Mouse (Mus musculus): ENCODE data around the gene Hist1h2bc. TPM values are rescaled to one million over a fixed set of nuclear protein-coding genes. Genes with fewer than 3 reads are reported as not detected.
A peak's percentile ranks its signal among the peaks of the same experiment; 100 is the strongest.
"Not testable (repeated sequence)": the region's sequence is repeated elsewhere in the genome, so short reads cannot be mapped to it uniquely, and the experiment has no call there.

Gene Hist1h2bc
- polyA plus RNA-seq, 1 experiment from 2014 or later = 50.1 TPM

DNA sequence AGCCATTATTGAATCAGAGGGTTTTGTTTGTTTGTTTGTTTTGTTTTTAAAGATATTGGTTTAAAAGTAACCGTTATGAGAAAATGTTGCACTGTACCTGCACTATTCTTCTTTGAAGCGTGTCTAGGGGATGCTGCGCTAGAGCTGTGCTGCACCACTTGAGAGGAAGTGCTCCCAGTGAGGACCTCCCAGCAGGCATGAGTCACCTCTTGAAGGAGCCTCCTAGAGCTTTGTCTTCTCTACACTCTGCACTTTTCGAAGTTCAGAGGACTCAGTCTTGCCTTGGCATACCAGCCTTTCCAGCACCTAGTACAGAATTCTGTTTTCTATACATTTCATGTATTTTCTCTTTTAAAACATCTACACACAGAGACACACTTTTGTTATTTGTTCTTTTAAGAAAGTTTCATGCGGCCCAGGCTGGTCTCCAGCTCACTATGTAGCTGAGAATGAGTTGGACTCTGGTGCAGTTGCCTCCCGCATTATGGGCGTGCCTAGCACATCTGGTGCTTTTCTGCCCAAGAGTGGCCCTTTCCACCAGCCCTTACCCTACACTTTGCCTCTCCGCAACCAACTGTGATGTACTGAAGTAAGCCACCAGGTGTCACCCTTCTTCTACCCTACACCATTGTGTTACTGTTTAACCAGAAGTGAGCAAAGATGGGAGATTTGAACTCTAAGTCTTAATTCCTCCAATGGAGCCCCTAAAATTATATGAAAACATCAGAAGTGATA, 17.0 kb downstream of the Hist1h2bc start:
- H3K9me3 ChIP-seq = no peaks in the 10 kb centered on the region
- no peak overlapping the region for H3K4me3 ChIP-seq
- WGBS = 17% methylated on average over 8 of the region's 8 CpGs
- no peak overlapping the region for H3K4me2 ChIP-seq
- H3K27ac ChIP-seq (replicated peaks) = no peak overlapping the region
- H3K36me3 ChIP-seq = no peaks in the 10 kb centered on the region
- peak overlapping the region; percentile 63; the same call in 1 of the 2 replicates for H3K9ac ChIP-seq
- H3K27me3 ChIP-seq (replicated peaks) = no peaks in the 10 kb centered on the region
- peak; percentile 5; the same call in 1 of the 2 replicates for ATAC-seq (ENCODE audit: extremely low read depth, insufficient number of reproducible peaks, low FRiP score, low TSS enrichment)
- peaks cover 19% of the 10 kb centered on the region for H3K4me1 ChIP-seq

DNA sequence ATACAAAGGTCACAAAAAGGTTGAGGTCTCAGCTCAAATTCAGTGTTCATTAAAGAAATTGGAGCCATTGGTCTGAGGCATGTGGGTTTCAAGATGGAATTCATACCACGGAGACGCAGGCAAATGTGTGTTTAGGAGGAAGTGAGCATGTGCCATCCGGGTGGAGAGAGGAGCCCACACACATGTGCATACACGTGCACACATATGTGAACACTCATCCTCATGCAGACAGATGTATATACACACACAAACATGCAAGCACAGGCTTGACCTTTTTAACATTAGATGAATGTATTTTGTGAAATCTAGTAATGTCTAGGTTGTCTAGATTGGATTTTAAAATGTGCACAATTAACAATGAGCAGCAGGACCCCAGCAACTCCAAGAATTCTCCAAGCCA, 18.2 kb downstream of the Hist1h2bc start:
- Histone ChIP-seq H3K4me3 (no peak overlapping the region), H3K27ac (replicated peaks) (no peak overlapping the region), H3K27me3 (replicated peaks) (no peaks in the 10 kb centered on the region), H3K9ac (no peak overlapping the region), H3K9me3 (no peaks in the 10 kb centered on the region), H3K4me1 (peaks cover 13% of the 10 kb centered on the region), H3K4me2 (no peak overlapping the region), H3K36me3 (no peaks in the 10 kb centered on the region)
- WGBS = 79% methylated on average over 4 of the region's 4 CpGs
- no peak for ATAC-seq (ENCODE audit: extremely low read depth, insufficient number of reproducible peaks, low FRiP score, low TSS enrichment)

- ATAC-seq (ENCODE audit: extremely low read depth, insufficient number of reproducible peaks, low FRiP score, low TSS enrichment); H3K9ac ChIP-seq; H3K36me3 ChIP-seq; H3K27me3 ChIP-seq (replicated peaks); H3K4me1 ChIP-seq; H3K9me3 ChIP-seq; H3K4me3 ChIP-seq; H3K27ac ChIP-seq (replicated peaks); H3K4me2 ChIP-seq: not testable (repeated sequence)
- 76% methylated on average over 2 of the region's 2 CpGs for WGBS
Measured at GRCm38 (mm10) chr13:23702801-23703200, 18.8 kb downstream of the Hist1h2bc start.

DNA sequence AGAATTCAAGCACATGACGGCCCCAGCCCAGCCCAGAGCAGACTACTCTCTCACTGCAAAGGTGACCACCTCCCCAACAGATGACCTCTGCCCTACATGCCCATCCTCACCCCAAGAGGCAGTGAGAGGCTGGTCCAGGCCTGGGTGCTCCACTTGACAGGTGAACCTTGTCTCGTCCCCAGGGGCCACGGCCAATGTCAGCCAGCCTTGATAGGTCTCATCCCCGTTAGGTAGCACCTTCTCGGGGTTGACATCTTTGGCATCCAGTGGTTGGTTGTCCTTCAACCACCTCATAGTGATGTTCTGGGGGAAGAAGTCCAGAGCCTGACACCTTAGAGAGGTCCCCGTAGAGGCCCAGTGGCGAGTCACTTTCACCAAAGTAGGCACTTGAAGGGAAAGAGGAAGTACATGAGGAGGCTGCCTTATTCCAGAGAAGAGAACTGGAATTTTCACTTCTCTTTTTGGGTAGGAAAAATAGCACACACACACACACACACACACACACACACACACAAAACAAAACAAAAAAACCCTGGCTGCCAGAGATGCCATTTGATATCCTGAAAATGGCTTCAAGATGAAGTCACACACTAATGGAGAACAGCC, 21.9 kb downstream of the Hist1h2bc start:
- H3K4me2 ChIP-seq = no peak overlapping the region
- no peaks in the 10 kb centered on the region for H3K9me3 ChIP-seq
- H3K9ac ChIP-seq = no peak overlapping the region
- H3K27ac ChIP-seq (replicated peaks) = no peak overlapping the region
- no peak overlapping the region for H3K4me3 ChIP-seq
- H3K27me3 ChIP-seq (replicated peaks) = no peaks in the 10 kb centered on the region
- H3K4me1 ChIP-seq = peaks cover 28% of the 10 kb centered on the region
- WGBS = 73% methylated on average over 7 of the region's 7 CpGs
- H3K36me3 ChIP-seq = no peaks in the 10 kb centered on the region
- ATAC-seq (ENCODE audit: extremely low read depth, insufficient number of reproducible peaks, low FRiP score, low TSS enrichment) = no peak

DNA sequence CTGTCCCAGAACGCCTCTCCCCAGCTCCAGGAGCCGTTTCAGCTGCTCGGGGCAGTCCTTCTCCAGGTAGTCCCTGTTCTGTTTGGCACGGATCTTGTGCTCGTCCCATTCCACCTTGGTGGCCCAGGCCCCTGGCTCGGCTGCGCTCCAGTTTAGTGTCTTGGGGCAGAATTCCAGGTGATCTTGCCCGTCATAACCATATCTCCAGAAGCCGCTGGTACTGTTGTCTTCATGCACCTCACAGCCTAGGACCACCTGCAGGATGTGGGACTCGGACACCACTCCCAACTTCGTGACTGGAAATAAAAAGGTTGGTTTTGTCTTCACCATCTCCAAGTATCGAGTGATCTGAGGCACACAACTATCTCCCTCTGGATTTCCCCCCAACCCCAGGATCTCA, 22.8 kb downstream of the Hist1h2bc start:
- Histone ChIP-seq H3K9me3 (no peaks in the 10 kb centered on the region), H3K36me3 (no peaks in the 10 kb centered on the region), H3K9ac (no peak overlapping the region), H3K4me2 (no peak overlapping the region), H3K27ac (replicated peaks) (no peak overlapping the region), H3K27me3 (replicated peaks) (no peaks in the 10 kb centered on the region), H3K4me1 (peaks cover 28% of the 10 kb centered on the region), H3K4me3 (no peak overlapping the region)
- ATAC-seq (ENCODE audit: extremely low read depth, insufficient number of reproducible peaks, low FRiP score, low TSS enrichment) = no peak
- 81% methylated on average over 12 of the region's 12 CpGs for WGBS

- Histone ChIP-seq H3K27ac (replicated peaks) (peak overlapping the region; percentile 58), H3K9ac (no peak overlapping the region), H3K9me3 (no peaks in the 10 kb centered on the region), H3K36me3 (no peaks in the 10 kb centered on the region), H3K4me1 (peaks cover 28% of the 10 kb centered on the region), H3K27me3 (replicated peaks) (no peaks in the 10 kb centered on the region), H3K4me2 (no peak overlapping the region), H3K4me3 (no peak overlapping the region)
- no peak for ATAC-seq (ENCODE audit: extremely low read depth, insufficient number of reproducible peaks, low FRiP score, low TSS enrichment)
- 76% methylated on average over 4 of the region's 4 CpGs for WGBS
Measured at GRCm38 (mm10) chr13:23708041-23708440, 24.0 kb downstream of the Hist1h2bc start.

DNA sequence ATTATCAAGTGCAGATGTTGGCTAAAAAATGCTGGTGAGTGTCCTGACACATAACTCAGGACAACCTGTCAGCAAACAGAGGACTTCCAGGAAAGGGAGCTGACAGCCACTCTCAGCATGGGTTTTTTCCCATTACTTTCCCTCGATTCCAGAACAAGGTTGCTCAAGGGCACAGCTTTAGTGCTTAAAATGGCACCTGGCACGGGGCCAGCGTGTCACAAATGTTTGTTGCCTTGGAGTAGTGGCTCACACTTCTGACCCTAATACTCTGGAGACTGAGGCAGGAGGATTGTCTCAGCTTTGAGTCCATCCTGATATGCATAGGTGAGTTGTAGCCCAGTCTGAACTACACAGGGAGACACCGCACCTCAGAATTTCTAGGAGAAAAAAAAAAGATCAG, 24.7 kb downstream of the Hist1h2bc start:
- 53% methylated on average over 4 of the region's 4 CpGs for WGBS

DNA sequence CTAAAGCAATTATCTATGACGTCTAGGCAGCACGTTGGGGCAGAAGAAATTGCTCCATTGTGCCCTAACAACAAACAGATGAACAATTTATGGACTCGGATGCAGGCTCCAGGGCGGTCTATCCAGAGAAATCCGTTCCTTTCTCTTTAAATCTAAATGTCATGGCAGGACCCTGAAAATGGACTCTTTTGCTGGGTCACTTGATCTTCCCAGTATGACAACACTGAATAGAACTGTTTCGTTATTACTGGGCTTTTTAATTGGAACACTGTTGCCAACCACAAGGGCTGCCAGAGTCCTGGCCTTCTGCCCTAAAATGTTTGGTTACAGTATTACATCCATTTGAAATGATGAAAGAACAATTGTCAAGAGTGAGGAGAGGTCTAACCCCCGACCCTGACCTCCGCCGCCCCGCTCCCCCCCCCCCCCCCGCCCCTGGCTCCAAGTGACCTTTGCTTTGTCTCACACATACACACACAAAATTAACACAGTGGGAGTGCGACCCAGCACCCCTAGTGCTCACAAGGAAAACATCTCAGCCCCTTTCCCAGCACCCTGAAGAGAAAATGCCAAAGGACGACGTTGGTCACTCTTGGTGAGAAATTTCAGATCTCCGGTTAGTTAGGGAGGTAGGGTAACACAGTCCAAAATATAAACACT, 25.8 kb downstream of the Hist1h2bc start:
- no peaks in the 10 kb centered on the region for H3K27me3 ChIP-seq (replicated peaks)
- no peaks in the 10 kb centered on the region for H3K36me3 ChIP-seq
- peak overlapping the region; percentile 78 for H3K9ac ChIP-seq
- no peak for ATAC-seq (ENCODE audit: extremely low read depth, insufficient number of reproducible peaks, low FRiP score, low TSS enrichment)
- peaks cover 28% of the 10 kb centered on the region for H3K4me1 ChIP-seq
- peak overlapping the region; percentile 55 for H3K4me3 ChIP-seq
- peak overlapping the region; percentile 59 for H3K27ac ChIP-seq (replicated peaks)
- H3K4me2 ChIP-seq = peak overlapping the region; percentile 86
- no peaks in the 10 kb centered on the region for H3K9me3 ChIP-seq
- 31% methylated on average over 15 of the region's 15 CpGs for WGBS

More for the DNA sequence above, 24.7 kb downstream of the Hist1h2bc start:
- H3K27me3 ChIP-seq (replicated peaks) = no peaks in the 10 kb centered on the region
- peak overlapping the region; percentile 58 for H3K27ac ChIP-seq (replicated peaks)
- H3K4me2 ChIP-seq = no peak overlapping the region
- no peak overlapping the region for H3K4me3 ChIP-seq
- no peak for ATAC-seq (ENCODE audit: extremely low read depth, insufficient number of reproducible peaks, low FRiP score, low TSS enrichment)
- no peak overlapping the region for H3K9ac ChIP-seq
- no peaks in the 10 kb centered on the region for H3K9me3 ChIP-seq
- peaks cover 28% of the 10 kb centered on the region for H3K4me1 ChIP-seq
- H3K36me3 ChIP-seq = no peaks in the 10 kb centered on the region

DNA sequence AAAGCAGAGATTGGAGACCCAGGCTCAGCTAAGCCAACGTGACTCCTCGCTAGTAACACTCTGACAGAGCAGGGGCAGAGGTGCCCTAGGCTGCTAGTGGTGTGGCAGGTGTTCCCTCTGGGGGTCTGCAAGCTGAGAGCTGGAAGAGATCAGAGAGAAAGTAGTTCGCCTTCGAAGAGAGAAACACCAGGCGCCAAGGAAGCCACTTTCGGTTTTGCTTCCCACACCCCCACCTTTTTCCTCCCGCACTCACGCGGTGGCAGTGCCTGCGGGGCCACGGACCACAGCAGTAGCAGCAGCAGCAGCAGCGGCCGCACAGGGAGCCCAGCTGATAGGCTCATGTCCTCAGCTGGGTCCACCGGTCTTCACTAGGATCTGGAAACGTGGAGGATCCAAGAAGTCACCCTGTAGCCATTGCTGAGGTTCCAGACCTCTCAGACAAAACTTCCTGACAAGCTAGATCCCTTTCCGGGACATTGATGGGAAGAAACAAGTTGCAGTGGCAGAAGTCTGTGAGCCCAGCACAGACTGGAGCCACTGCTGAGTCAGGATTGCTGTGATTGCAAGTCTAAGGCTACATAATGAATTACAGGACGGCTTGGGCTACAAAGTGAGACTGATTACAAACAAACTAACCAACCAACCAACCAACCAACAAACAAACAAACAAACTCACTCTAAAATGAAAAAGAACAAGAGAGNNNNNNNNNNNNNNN, 26.5 kb downstream of the Hist1h2bc start, which contains the start of gene Hfe:
Gene Hfe (minus strand): TSS at position 481 of the 716 bp plus-strand sequence.
- H3K27me3 ChIP-seq (replicated peaks) = no peaks in the 10 kb centered on the region
- no peaks in the 10 kb centered on the region for H3K9me3 ChIP-seq
- 2% methylated on average over 17 of the region's 17 CpGs for whole genome bisulfite sequencing
- H3K36me3 ChIP-seq = no peaks in the 10 kb centered on the region
- peak within 1 kb of the TSS; percentile 78 for H3K9ac ChIP-seq
- H3K4me2 ChIP-seq = peak within 1 kb of the TSS; percentile 86
- no peak for ATAC-seq (ENCODE audit: extremely low read depth, insufficient number of reproducible peaks, low FRiP score, low TSS enrichment)
- peak within 1 kb of the TSS; percentile 59 for H3K27ac ChIP-seq (replicated peaks)
- H3K4me3 ChIP-seq = peak within 1 kb of the TSS; percentile 55
- H3K4me1 ChIP-seq = peaks cover 31% of the 10 kb centered on the region

- ATAC-seq (ENCODE audit: extremely low read depth, insufficient number of reproducible peaks, low FRiP score, low TSS enrichment) = no peak
- H3K9me3 ChIP-seq = peaks cover 7% of the 10 kb centered on the region; the same call in 1 of the 2 replicates
- peaks cover 12% of the 10 kb centered on the region for H3K4me1 ChIP-seq
- WGBS = 53% methylated on average over 5 of the region's 5 CpGs
- no peak overlapping the region for H3K4me2 ChIP-seq
- no peaks in the 10 kb centered on the region for H3K27me3 ChIP-seq (replicated peaks)
- no peak overlapping the region for H3K9ac ChIP-seq
- H3K27ac ChIP-seq (replicated peaks) = no peak overlapping the region
- no peak overlapping the region for H3K4me3 ChIP-seq
- H3K36me3 ChIP-seq = no peaks in the 10 kb centered on the region
Measured at GRCm38 (mm10) chr13:23716261-23717042, 32.5 kb downstream of the Hist1h2bc start.

Data from heart, embryonic 13.5 days (tissue).